Mouse (Mus musculus): ENCODE measurements around the gene Ntm. TPM values are rescaled to one million over a fixed set of nuclear protein-coding genes. Genes with fewer than 3 reads are reported as not detected.

Gene Ntm
- polyA plus RNA-seq, 1 experiment, result 1.3 TPM

DNA sequence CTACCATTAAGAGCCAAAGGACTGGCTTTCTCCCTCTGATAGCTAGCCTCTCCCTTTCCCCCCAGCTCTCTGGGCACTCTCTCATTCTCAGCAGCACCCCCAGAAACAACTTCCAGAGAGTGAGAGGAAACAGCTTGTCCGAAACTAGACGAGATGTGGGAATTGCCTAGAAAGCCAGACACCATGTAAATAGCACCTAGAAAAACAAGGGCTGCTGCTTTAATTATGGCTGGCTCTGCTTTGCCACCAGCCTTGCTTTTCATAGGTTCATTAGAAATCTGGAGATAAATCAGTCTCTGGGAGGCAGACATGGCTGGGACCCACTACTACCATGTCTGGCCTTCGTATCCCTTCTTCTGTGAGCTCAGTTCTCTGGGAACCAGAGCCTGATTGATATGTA lies 96.1 kb downstream of the Ntm start:
- H3K4me1 ChIP-seq (ENCODE audit: control insufficient read depth, insufficient read depth, low read length), result no peaks in the 10 kb centered on the region
- WGBS, result 55% methylated on average over 3 of the region's 3 CpGs
- no peak overlapping the region for H3K27ac ChIP-seq (ENCODE audit: control insufficient read depth, insufficient read depth, low read depth, low read length, poor library complexity)
- no peak overlapping the region for H3K4me3 ChIP-seq (replicated peaks; ENCODE audit: control insufficient read depth, low read depth, low read length)
- TF ChIP-seq CTCF (IDR thresholded peaks at IDR 0.05; ENCODE audit: control insufficient read depth, insufficient read depth, low read length), result no peak
- TF ChIP-seq POLR2A (IDR thresholded peaks at IDR 0.05; ENCODE audit: borderline replicate concordance, control insufficient read depth, low read depth, low read length), result no peak

GRCm38 (mm10) chr9:29866101-29866500 lies 96.8 kb downstream of the Ntm start:
- H3K4me3 ChIP-seq (replicated peaks; ENCODE audit: control insufficient read depth, low read depth, low read length), result no peak overlapping the region
- no peaks in the 10 kb centered on the region for H3K4me1 ChIP-seq (ENCODE audit: control insufficient read depth, insufficient read depth, low read length)
- TF ChIP-seq POLR2A (IDR thresholded peaks at IDR 0.05; ENCODE audit: borderline replicate concordance, control insufficient read depth, low read depth, low read length) (no peak), CTCF (IDR thresholded peaks at IDR 0.05; ENCODE audit: control insufficient read depth, insufficient read depth, low read length) (no peak)
- no peak overlapping the region for H3K27ac ChIP-seq (ENCODE audit: control insufficient read depth, insufficient read depth, low read depth, low read length, poor library complexity)
- WGBS, result 67% methylated on average over 4 of the region's 4 CpGs

- 77% methylated on average over 8 of the region's 8 CpGs for WGBS
- Histone ChIP-seq H3K27ac (ENCODE audit: control insufficient read depth, insufficient read depth, low read depth, low read length, poor library complexity) (no peak overlapping the region), H3K4me1 (ENCODE audit: control insufficient read depth, insufficient read depth, low read length) (no peaks in the 10 kb centered on the region), H3K4me3 (replicated peaks; ENCODE audit: control insufficient read depth, low read depth, low read length) (no peak overlapping the region)
- TF ChIP-seq POLR2A (IDR thresholded peaks at IDR 0.05; ENCODE audit: borderline replicate concordance, control insufficient read depth, low read depth, low read length) (no peak), CTCF (IDR thresholded peaks at IDR 0.05; ENCODE audit: control insufficient read depth, insufficient read depth, low read length) (no peak)
These were observed 97.4 kb downstream of the Ntm start for GRCm38 (mm10) chr9:29865502-29865901.

DNA sequence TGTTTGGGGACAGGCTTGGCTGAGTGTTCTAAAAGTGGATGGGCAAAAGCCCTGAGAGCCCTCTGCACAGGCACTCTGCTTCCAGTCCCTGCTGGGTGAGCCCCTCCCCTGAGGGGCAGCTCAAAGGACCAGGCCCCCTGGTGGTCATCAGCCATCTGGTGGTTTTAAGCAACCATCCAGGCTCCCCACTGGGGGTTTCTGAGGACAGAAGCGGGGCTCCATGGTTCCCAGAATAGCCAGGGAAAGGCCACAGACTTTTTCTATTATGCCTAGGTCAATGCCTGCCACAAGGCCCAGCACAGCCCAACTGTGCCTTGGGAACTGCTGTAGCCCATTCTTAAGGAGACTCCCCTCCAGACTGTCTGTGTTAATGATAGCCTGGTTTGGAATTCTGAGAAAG lies 98.1 kb downstream of the Ntm start:
- H3K4me1 ChIP-seq (ENCODE audit: control insufficient read depth, insufficient read depth, low read length), result no peaks in the 10 kb centered on the region
- no peak for TF ChIP-seq POLR2A (IDR thresholded peaks at IDR 0.05; ENCODE audit: borderline replicate concordance, control insufficient read depth, low read depth, low read length)
- TF ChIP-seq CTCF (IDR thresholded peaks at IDR 0.05; ENCODE audit: control insufficient read depth, insufficient read depth, low read length), result no peak
- no peak overlapping the region for H3K4me3 ChIP-seq (replicated peaks; ENCODE audit: control insufficient read depth, low read depth, low read length)
- 42% methylated on average over 1 of the region's 1 CpGs for WGBS
- no peak overlapping the region for H3K27ac ChIP-seq (ENCODE audit: control insufficient read depth, insufficient read depth, low read depth, low read length, poor library complexity)

GRCm38 (mm10) chr9:29862408-29862807 lies 100.5 kb downstream of the Ntm start:
- WGBS, result 70% methylated on average over 5 of the region's 5 CpGs
- H3K27ac ChIP-seq (ENCODE audit: control insufficient read depth, insufficient read depth, low read depth, low read length, poor library complexity), result no peak overlapping the region
- no peak overlapping the region for H3K4me3 ChIP-seq (replicated peaks; ENCODE audit: control insufficient read depth, low read depth, low read length)
- no peaks in the 10 kb centered on the region for H3K4me1 ChIP-seq (ENCODE audit: control insufficient read depth, insufficient read depth, low read length)
- TF ChIP-seq CTCF (IDR thresholded peaks at IDR 0.05; ENCODE audit: control insufficient read depth, insufficient read depth, low read length) (no peak), POLR2A (IDR thresholded peaks at IDR 0.05; ENCODE audit: borderline replicate concordance, control insufficient read depth, low read depth, low read length) (no peak)

GRCm38 (mm10) chr9:29859256-29860048 lies 103.5 kb downstream of the Ntm start:
- no peak for TF ChIP-seq CTCF (IDR thresholded peaks at IDR 0.05; ENCODE audit: control insufficient read depth, insufficient read depth, low read length)
- TF ChIP-seq POLR2A (IDR thresholded peaks at IDR 0.05; ENCODE audit: borderline replicate concordance, control insufficient read depth, low read depth, low read length), result no peak
- H3K27ac ChIP-seq (ENCODE audit: control insufficient read depth, insufficient read depth, low read depth, low read length, poor library complexity), result no peak overlapping the region
- H3K4me1 ChIP-seq (ENCODE audit: control insufficient read depth, insufficient read depth, low read length), result no peaks in the 10 kb centered on the region
- WGBS, result 75% methylated on average over 6 of the region's 6 CpGs
- no peak overlapping the region for H3K4me3 ChIP-seq (replicated peaks; ENCODE audit: control insufficient read depth, low read depth, low read length)

- TF ChIP-seq CTCF (IDR thresholded peaks at IDR 0.05; ENCODE audit: control insufficient read depth, insufficient read depth, low read length), result no peak
- TF ChIP-seq POLR2A (IDR thresholded peaks at IDR 0.05; ENCODE audit: borderline replicate concordance, control insufficient read depth, low read depth, low read length), result no peak
- WGBS, result 51% methylated on average over 8 of the region's 8 CpGs
- Histone ChIP-seq H3K27ac (ENCODE audit: control insufficient read depth, insufficient read depth, low read depth, low read length, poor library complexity) (no peak overlapping the region), H3K4me3 (replicated peaks; ENCODE audit: control insufficient read depth, low read depth, low read length) (no peak overlapping the region), H3K4me1 (ENCODE audit: control insufficient read depth, insufficient read depth, low read length) (no peaks in the 10 kb centered on the region)
These were observed 114.0 kb downstream of the Ntm start for GRCm38 (mm10) chr9:29848735-29849455.

DNA sequence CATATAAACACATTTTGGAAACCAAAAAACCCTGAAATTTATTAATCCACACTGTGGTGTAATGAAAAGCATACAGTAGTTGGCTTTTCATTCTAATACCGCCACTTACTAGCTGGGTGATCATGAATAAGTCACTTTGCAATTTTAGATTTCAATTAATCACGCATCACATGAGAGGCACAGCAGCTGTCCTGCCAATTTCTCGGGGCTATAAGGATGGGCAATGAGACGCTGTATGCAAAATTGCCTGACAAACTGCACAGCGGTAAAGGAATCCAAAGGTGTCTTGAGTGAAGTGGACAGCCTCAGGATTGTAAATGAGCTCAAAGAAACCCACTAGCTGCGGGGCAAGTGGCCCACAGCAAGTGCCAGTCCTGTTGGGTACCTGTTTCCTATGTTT lies 125.6 kb downstream of the Ntm start:
- no peak overlapping the region for H3K27ac ChIP-seq (ENCODE audit: control insufficient read depth, insufficient read depth, low read depth, low read length, poor library complexity)
- no peaks in the 10 kb centered on the region for H3K4me1 ChIP-seq (ENCODE audit: control insufficient read depth, insufficient read depth, low read length)
- 76% methylated on average over 6 of the region's 6 CpGs for WGBS
- H3K4me3 ChIP-seq (replicated peaks; ENCODE audit: control insufficient read depth, low read depth, low read length), result no peak overlapping the region
- no peak for TF ChIP-seq POLR2A (IDR thresholded peaks at IDR 0.05; ENCODE audit: borderline replicate concordance, control insufficient read depth, low read depth, low read length)
- TF ChIP-seq CTCF (IDR thresholded peaks at IDR 0.05; ENCODE audit: control insufficient read depth, insufficient read depth, low read length), result no peak

Data from bone marrow, adult 2 months (tissue).